Mouse (Mus musculus): ENCODE data around the gene Slc7a15.
A peak's percentile ranks its signal among the peaks of the same experiment; 100 is the strongest.

Slc7a15 gene

GRCm38 (mm10) chr12:8556189-8556588 lies 42.7 kb downstream of the Slc7a15 start:
- DNase-seq, result no peak

- DNase-seq, result no peak
These were observed 43.4 kb downstream of the Slc7a15 start for GRCm38 (mm10) chr12:8555419-8555818.

- DNase-seq, result peak; percentile 67
These were observed 51.5 kb downstream of the Slc7a15 start for GRCm38 (mm10) chr12:8547357-8547756.

- no peak for DNase-seq
These were observed 52.1 kb downstream of the Slc7a15 start for GRCm38 (mm10) chr12:8546801-8547200.

- no peak for DNase-seq
These were observed 53.7 kb downstream of the Slc7a15 start for GRCm38 (mm10) chr12:8545066-8545610.

GRCm38 (mm10) chr12:8542371-8542770 lies 56.5 kb downstream of the Slc7a15 start:
- no peak for DNase-seq

- no peak for DNase-seq
These were observed 59.4 kb downstream of the Slc7a15 start for GRCm38 (mm10) chr12:8539471-8539870.

- no peak for DNase-seq
These were observed 61.6 kb downstream of the Slc7a15 start for GRCm38 (mm10) chr12:8537291-8537690.

- DNase-seq, result no peak
These were observed 62.5 kb downstream of the Slc7a15 start for GRCm38 (mm10) chr12:8536221-8536965.

GRCm38 (mm10) chr12:8535596-8535995 lies 63.3 kb downstream of the Slc7a15 start:
- no peak for DNase-seq

GRCm38 (mm10) chr12:8534915-8535314 lies 64.0 kb downstream of the Slc7a15 start:
- DNase-seq, result no peak

GRCm38 (mm10) chr12:8527770-8528169 lies 71.1 kb downstream of the Slc7a15 start:
- DNase-seq, result no peak

- DNase-seq, result no peak
These were observed 71.7 kb downstream of the Slc7a15 start for GRCm38 (mm10) chr12:8527175-8527574.

GRCm38 (mm10) chr12:8524062-8524461 lies 74.8 kb downstream of the Slc7a15 start:
- DNase-seq, result no peak

- DNase-seq, result no peak
These were observed 76.2 kb downstream of the Slc7a15 start for GRCm38 (mm10) chr12:8522711-8523110.

GRCm38 (mm10) chr12:8521375-8522047 lies 77.4 kb downstream of the Slc7a15 start:
- peak; percentile 62 for DNase-seq

GRCm38 (mm10) chr12:8519431-8520160 lies 79.3 kb downstream of the Slc7a15 start:
- DNase-seq, result no peak

- no peak for DNase-seq
These were observed 87.6 kb downstream of the Slc7a15 start for GRCm38 (mm10) chr12:8511037-8511882.

- no peak for DNase-seq
These were observed 88.4 kb downstream of the Slc7a15 start for GRCm38 (mm10) chr12:8510317-8510988.

- no peak for DNase-seq
These were observed 89.2 kb downstream of the Slc7a15 start for GRCm38 (mm10) chr12:8509693-8510092.

GRCm38 (mm10) chr12:8506954-8507707 lies 91.7 kb downstream of the Slc7a15 start:
- no peak for DNase-seq

Data from thymus, postnatal 25 days (tissue).